Mouse (Mus musculus) v-Abl transformed pro-B cells (cell line): ENCODE measurements around the gene Lexm.

ENCODE experiments used
- in situ Hi-C, 2 experiments: fragments of 400-800 bp; cut with MboI; formaldehyde crosslinking; loops; one replicate each; pipeline ENCODE4 v1.15.1; 2025; ENCODE audit not compliant: unreplicated experiment in 2 of 2

The Lexm gene

DNA sequence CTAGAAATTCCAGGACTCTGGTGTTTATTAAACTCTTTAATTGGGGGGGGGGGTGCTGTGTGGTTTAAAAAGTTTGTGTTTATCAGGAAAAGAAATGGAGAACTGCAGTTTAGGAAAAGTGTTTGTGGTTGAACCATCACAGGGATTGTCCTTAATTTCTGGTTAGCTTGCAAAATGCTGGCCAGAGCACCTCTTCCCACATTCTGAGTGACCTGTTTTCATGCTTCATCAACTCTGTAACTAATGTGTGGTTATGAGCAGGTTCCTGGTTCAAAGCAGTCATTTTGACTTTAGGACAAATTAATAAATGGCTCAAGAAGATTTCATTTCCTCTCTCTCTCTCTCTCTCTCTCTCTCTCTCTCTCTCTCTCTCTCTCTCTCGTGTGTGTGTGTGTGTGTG lies 59.1 kb downstream of the Lexm start:
- in situ Hi-C loops, result no loop called here

DNA sequence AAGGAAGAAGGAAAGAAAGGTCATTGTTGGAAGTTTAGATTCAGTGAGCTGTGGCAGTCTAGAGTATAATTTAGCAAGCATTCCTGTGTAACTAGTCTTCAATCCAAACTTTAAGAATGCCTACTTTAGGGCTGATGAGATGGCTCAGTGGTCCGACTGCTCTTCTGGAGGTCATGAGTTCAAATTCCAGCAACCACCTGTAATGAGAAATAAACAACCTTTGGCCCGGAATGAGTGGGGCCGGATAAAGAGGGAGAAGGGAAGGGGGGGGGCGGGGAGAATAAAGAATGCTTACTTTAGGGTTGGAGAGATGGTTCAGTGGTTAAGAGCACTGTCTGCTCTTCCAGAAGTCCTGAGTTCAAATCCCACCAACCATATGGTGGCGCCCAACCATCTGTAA lies 59.8 kb downstream of the Lexm start:
- in situ Hi-C loops, result no loop called here

DNA sequence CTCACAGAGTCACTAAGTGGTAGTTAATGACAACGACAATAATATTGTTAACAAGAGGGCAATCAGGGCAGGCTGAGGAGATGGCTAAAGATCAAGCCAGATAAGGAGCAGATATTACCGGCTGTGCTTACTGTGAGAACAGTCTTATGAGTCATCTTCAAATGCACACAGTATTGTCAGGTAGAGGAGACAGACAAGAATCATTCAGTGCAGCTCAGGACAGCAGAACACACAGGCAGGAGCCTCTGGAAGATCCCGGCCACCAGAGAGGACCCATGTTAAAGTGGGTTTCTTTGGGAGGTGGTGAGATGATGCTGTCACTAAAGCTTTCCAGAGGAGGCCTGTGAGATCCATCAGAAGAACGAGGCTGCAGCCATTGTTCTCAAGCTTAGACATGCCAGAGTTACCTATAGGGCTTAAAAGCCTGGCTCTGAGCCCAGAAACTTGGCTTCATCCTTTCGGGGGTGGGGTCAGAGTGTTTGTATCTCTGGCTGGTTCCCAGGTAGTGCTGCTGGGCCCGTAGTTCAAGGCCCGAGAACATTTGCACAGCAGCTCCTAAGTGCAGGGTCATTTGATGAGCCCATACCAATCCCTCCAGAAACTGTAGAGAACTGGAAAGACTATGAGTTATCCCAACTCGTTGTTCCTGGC lies 66.4 kb downstream of the Lexm start:
- in situ Hi-C loops, result no loop called here

DNA sequence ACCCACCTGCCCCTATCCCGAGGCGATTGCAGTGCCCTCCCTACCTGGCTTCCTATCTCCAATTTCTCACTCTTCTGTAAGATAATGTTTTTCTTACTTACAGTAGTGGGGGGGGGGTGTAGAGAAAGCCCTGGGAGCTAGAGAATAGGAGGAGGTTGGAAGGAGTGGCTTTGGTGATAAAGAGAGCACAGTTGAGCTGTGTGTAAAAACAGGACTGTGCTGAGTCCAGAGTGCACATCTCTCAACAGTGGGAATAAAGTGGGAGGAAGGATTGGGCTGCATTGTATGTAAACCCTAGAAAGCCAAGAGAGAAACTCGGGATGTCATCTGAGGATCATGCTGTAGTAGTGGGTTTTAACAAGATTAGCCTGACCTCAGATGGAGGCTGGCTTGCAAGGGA lies 68.9 kb downstream of the Lexm start:
- in situ Hi-C loops, result no loop called here

DNA sequence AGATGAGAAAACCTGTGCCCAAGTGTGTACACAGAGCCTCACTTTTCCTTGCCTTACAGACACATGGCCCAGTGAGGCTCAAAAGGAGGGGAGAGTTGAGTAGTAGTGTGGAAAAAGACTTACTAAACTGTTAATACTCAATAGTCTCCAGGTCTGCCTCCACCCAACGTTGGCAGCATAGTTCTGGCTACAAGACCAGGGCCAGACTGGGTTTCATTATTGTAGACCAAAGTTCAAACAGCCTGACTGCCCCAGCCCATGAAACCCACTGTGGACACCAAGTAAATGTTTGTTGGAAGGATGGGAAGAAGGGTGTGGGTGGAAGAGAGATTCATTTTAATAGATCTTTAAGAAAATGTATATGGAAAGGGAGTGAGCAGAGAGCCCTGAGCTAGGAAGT lies 70.1 kb downstream of the Lexm start:
- in situ Hi-C loops, result no loop called here

DNA sequence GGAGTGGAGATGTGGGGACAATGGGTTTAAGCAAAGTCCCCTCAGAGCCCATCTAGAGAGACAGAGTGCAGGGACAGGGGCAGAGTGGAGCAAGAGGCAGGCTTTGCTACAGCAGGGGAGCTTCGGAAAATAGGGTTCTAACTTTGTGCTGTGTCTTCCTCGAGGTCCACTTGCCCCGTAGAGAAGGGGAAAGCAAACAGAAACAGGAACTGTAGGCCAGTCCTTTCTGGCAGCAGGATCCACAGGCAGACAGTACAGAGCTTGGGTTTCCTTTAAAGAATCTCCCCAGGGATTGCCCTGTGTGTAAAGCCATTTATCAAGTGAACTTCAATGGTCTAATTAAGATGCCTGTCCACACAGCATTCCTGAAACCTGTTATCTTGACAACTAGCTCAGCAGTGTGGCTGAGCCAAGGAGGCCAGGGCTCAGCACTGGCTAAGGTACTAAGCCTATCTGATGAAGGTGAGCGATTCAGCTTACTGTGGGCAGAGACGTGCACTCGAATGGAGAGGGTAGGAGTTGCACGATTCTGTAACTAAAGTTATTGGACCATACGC lies 71.1 kb downstream of the Lexm start:
- in situ Hi-C loops, result no loop called here

DNA sequence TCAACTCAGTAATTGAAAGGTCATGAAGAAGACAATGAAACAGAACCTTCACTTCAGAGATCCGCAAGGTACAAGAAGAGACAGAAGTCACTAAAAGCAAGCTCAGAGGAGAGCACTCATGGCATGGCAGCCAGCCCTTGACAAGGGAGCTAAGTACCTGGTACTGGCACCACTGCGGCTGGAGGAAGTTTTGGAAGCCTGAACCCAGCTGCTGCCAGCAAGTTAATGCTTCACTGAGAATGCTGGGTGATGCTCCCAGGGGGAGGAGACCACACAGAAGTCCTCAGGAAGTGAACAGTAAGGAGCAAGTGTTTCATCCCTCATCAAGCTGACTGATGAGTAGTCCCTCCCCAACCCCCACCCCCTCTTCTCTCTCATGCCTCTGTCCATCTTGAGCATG lies 74.8 kb downstream of the Lexm start:
- in situ Hi-C loops, result no loop called here

DNA sequence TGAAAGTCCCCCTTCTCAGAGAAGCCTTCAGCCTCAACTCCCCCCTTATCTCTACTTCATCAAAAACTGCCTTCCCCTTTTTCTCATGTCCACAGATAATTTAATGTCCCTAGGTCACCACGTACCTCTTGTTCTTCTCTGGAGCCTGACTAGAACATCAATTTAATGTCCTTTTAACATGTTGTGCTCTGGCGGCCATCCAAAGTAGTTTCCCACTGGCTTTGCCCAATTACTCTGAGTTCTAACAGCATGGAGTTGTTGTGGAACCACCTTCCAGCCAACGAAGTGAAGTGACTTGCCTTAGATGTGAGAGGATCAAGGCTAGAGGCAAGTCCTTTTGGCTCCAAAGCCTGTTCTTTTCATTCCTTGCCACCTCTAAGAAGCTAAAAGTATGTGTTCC lies 75.5 kb downstream of the Lexm start:
- in situ Hi-C loops, result no loop called here
